Mouse (Mus musculus): ENCODE results near the gene Trim29.

Trim29 gene

DNA sequence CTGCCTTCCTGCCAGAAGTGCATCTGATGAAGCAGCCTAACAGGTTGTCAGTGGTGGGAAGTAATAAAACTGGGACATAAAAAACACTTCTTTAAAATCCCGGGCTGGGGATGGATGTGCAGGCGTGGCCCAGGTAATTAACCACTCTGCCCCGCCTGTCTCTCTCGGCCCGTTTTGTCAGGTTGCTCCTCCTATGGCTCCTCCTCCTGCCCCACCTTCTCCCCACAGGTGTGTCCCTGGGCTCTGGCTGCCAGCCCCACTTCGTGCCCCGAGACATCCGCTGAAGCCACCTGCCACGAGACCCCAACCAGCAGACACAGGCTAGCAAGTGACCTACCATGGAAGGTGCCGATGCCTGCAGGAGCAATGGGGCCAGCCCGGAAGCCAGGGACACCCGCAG lies at the start of gene Trim29:
Gene Trim29 (plus strand): TSS at position 311 of the 400 bp plus-strand sequence.
- DNase-seq (ENCODE audit: low spot score) = no peak

DNA sequence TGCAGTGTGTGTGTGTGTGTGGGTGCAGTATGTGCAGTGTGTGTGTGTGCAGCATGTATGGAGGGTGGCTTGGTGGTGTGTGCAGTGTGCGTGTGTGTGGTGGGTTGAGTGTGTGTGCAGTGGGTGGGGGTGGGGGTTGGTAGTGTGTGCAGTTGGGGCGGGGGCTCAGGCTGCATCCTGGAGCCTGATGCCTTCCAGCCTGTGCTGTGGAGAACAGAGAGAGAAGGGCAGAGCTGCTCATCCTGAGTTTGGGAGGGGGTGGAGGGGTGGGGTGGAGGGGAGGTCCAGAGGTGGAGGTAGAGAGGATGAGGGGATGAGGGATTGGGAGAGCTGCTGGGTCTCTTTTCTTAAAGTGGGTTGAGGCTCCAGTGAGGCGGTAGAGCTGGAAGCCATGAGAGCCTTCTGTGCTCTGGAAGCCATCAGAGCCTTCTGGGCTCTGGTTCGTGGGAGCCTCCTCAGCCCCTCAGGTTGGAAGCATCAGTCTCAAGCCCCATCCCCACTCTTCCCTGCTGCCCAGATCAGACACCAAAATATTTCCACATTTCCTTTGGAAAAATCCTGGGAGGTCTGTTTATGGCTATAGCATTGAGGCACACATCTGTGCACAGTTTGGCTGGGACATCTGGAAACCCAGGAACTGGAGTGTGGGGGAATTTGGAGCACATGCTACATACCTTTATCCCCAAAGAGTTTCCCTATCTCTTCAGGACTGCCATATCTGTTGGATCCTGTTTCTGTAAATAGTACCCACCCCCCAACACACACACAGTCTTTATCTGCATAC lies 49.3 kb upstream of the Trim29 start:
- DNase-seq (ENCODE audit: low spot score) = no peak

- no peak for DNase-seq (ENCODE audit: low spot score)
These were observed 48.7 kb upstream of the Trim29 start for GRCm38 (mm10) chr9:43261941-43262340.

DNA sequence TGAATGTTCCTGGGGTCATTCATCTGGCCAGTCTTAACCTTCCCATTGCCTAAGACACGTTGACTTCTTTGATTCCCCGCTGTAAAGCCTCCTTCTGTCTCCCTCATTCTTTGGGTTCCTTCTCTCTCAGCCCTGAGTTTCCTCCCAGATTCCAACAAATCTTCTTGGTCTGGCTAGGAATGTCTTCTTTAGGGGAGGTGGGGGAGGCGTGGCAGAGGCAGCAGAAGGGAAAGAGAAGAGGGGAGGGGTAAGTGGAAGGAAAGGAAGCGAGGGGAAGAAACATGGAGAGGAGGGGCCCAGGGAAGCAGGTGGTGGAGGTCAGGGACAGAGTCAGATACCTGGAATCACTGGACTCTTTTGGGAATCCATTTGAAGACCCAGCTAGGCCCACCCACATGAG lies 48.3 kb upstream of the Trim29 start:
- no peak for DNase-seq (ENCODE audit: low spot score)

DNA sequence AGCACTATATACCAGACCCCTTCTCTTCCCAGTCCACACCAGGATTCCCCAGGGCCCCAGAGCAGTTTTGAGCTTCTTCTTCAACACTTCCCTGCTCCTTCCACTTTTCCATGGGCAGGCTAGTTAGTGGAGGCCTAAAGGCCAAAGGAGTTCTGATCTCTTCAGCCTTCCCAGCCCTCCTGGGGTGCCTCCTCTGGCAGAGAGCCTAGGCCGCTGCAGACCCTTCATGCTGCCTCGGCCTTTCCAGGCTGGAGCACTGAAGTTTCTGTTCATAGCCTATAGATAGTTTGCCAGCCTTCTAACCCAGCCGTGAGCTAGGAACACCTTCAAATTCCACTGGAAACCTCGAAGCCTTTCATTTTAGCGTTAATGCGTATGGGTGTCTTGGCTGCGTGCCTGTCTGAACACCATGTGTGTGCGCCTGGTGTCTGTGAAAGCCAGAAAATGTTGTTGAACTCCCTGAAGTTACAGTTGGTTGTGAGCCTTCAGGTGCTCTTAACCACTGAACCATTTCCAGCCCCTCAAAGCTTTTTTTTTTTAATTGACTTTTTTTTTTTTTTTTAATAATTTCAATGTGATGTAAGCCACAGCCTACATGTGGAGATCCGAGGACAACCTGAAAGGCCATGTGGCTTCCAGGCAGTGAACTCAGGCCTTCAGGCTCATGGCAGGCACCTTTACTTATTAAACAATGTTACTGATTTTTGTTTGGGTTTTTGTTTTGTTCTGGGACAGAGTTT lies 47.7 kb upstream of the Trim29 start:
- DNase-seq (ENCODE audit: low spot score) = no peak

GRCm38 (mm10) chr9:43263946-43264451 lies 46.6 kb upstream of the Trim29 start:
- no peak for DNase-seq (ENCODE audit: low spot score)

DNA sequence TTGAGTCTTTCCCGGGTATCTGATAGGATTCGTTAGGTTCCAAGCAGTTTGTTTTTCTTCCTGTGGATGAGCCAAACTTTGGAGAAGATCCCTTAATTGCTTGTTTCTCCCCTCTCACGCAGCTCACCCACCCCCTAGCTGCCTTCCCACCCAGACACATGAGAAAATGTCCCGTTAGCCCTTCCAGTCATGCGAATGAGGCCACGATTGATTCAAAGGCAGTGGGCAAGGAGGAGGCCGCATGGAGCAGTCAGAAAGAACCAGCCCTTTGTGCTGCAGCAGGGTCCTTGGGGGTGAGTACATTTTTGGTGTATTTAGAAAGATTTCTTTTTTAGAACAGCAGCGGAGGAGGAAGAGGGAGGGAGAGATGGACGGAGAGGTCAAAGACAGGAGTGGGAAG lies 45.5 kb upstream of the Trim29 start:
- DNase-seq (ENCODE audit: low spot score) = no peak

- no peak for DNase-seq (ENCODE audit: low spot score)
These were observed 43.3 kb upstream of the Trim29 start for GRCm38 (mm10) chr9:43267357-43267756.

DNA sequence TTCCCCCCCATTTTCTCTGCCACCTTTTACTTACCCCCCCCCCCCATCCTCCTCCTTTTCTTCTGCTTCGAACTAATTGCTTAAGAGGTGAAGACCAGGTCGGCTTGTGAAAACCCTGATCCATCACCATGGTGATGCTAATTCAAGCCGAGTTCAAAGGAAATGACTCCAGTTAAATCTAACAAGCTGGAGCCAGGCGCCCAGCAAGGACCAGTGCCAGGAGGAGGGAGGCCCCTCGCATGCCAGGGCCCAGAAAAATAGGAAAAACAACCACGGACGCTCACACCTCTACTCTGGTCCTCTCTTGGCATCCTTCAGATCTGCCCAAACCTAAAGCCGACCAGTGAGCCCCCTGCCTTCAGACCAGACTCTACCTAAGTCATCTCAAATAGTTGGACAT lies 41.5 kb upstream of the Trim29 start:
- no peak for DNase-seq (ENCODE audit: low spot score)

DNA sequence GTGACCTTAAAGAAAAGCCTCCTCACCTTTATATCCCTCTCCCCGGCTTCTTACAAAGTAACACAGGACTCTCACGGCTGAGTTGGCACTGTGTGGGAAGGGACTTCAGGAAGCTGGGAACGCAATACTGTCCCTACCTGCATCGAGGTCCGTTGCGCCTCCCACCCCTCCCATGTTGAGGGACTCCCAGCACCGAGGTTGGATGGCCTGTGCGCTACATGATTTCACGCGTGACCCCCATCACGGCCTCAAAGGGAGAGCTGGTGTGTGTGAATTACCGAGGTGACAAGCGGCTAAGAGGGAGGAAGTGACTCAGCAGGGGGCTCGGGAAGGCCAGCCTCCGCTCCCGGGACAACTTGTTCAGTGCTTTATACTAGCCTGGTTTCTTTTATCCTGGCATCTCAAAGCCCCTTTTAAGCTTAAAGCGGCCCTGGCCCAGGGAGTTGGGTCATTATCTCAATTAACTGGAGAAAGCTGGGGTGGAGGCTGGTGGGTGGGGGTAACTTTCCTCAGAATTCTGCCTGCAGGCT lies 39.9 kb upstream of the Trim29 start:
- no peak for DNase-seq (ENCODE audit: low spot score)

DNA sequence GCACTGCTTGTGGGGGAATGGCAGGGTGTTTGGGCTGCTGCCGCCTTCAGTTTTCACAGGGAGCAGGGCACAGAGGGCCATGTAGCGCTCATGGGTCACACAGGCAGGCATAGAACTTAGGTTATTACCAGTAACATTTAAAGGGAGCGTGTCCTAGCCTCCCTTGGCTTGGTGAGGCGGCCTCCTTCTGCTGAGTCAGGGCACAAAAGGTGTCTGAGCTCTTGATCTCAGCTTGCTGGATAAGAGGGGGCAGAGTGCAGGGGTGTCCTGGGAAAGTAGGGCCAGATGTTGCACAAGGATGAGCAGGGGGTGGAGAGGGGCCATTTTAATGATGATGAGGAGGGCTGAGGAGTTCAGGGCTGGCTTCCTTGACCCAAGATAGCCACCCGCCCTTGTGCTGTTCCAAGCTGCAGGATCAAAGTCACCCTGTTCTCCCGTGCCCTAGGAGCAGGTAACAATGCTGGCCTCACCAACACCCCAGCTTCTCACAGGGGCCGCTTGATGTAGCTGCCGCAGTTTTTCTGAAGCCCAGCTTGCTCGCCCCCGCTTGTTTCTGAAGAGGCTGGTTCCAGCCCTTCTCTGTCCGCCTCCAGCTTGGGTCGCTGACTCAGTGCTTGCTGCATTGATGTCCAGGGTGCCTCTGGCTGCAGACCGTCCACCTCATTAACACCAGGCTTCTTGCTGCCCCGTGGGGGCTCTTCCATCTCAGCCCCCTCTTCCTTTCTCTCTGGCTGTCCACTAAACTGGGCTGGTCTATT lies 38.7 kb upstream of the Trim29 start:
- no peak for DNase-seq (ENCODE audit: low spot score)

- no peak for DNase-seq (ENCODE audit: low spot score)
These were observed 36.9 kb upstream of the Trim29 start for GRCm38 (mm10) chr9:43273735-43274134.

- DNase-seq (ENCODE audit: low spot score) = peak; percentile 55
These were observed 26.4 kb upstream of the Trim29 start for GRCm38 (mm10) chr9:43284284-43284683.

GRCm38 (mm10) chr9:43285281-43285680 lies 25.4 kb upstream of the Trim29 start:
- no peak for DNase-seq (ENCODE audit: low spot score)

GRCm38 (mm10) chr9:43286870-43287269 lies 23.8 kb upstream of the Trim29 start:
- DNase-seq (ENCODE audit: low spot score) = peak; percentile 60

DNA sequence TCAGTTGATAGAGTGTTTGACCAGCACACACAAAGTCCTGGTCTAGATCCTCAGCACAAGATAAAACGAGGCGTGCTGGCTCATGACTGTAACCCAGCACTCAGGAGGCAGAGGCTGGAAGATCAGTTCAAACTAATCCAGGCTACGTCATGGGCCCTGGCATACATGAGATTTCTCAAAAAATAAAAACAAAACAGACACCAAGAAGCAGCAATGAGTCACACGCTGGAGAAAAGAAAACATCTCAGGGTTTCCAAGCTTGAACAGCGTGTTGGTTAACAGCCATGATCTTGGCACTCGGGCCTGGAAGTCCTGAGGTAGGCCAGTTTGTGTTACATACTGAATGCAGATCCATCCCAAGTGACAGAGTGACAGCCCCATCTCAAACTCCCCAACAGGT lies 17.6 kb upstream of the Trim29 start:
- DNase-seq (ENCODE audit: low spot score) = no peak

DNA sequence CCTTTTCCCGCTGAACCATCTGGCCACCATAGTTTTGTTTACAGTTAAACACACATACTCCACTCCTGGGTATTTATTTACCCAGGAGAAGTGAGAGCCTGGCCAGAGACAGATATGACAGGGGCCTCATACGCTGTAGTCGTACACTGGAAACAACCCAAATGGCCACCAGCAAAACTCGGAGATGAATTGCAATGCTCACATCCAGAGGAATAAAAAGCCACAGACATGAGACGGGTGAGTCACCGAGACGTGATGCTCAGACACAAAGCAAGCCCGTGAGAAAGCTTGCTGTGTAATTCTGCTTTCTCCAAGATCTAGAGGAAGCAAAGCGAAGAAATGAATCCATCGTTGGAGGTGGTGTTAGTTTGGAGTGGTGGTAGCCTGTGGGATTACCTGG lies 10.3 kb upstream of the Trim29 start:
- no peak for DNase-seq (ENCODE audit: low spot score)

DNA sequence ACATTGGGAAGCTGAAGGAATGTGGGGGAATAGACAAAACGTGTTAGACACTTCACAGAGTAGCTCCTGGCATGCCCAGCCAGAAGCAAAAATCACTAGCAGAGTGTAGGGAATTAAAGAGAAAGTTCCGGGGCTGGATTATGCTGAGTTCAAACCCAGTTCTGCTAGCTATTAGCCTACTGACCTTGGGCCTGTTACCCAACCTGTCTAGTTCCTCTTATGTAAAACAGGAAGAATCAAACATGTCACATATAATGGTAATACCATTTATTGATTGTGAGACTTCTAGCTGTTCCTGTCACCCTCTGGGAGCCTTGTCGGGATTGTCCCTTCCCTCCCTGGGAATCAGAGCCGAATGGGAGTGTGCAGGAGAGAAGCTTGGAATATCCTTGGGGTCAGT lies 7.7 kb upstream of the Trim29 start:
- no peak for DNase-seq (ENCODE audit: low spot score)

DNA sequence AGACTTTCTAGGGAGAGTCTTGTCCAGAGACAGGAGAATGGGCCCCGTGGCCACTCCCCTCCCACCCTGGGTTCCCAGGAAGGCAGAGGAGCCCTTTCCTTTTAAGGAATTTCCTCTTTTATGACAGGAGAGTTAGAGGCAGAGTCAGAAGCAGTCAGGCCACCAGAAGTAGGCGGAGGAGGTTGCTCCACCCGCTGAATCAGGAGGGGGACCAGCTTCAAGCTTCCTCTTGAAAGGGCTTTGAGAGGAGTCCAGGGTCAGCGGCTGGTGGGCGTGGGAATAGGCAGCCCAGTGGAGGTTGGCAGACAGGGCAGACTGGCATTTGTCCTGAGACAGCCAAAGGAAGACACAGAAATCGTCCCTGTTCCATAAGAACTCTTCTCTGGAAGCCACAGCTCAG lies 4.8 kb upstream of the Trim29 start:
- DNase-seq (ENCODE audit: low spot score) = no peak

- DNase-seq (ENCODE audit: low spot score) = no peak
These were observed 1.4 kb upstream of the Trim29 start for GRCm38 (mm10) chr9:43309087-43309872.

GRCm38 (mm10) chr9:43312190-43312589 lies 1.5 kb downstream of the Trim29 start:
- DNase-seq (ENCODE audit: low spot score) = no peak

GRCm38 (mm10) chr9:43313805-43314204 lies 3.2 kb downstream of the Trim29 start:
- no peak for DNase-seq (ENCODE audit: low spot score)
